Mouse (Mus musculus) E14TG2a.4 (cell line): Measurements from ENCODE around the gene Krtap14.

Source experiments
- CTCF ChIP-seq: conservative IDR thresholded peaks from 2 replicates; pipeline ENCODE4 v1.5.1; 2014; ENCODE audit warnings: low read length
- POU5F1 ChIP-seq: IDR thresholded peaks from 2 replicates; pipeline ENCODE4 v1.6.1; 2014; ENCODE audit warnings: low read length, borderline replicate concordance

- no peak for TF ChIP-seq CTCF
- TF ChIP-seq POU5F1: no peak
These were observed 5.9 kb downstream of the Krtap14 start, which contains the start of gene Krtap15 for GRCm38 (mm10) chr16:88820066-88820465.
